Mouse (Mus musculus): ENCODE measurements around the gene Mboat1. TPM values are rescaled to one million over a fixed set of nuclear protein-coding genes. Genes with fewer than 3 reads are reported as not detected.

Mboat1 gene
- total RNA-seq, 1 experiment from 2014 or later: 12.3 TPM

DNA sequence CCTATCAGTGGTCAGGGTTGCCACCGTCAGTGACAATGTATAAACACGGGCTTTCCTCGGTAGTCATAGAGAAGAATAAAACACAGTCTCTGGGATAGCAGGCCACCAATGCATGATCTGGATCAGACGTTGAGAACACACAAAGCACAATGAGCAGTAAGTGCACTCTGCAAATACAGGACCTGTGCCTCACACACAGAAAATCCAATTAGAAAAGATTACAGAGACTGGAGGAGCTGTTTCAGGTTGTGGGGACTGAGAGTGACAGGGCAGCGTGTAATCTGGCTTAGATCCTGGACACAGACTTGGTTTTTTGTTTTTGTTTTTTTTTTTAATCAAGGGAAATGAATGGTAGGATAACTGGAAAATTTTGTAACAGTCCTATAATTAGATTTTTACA is 128.5 kb downstream of the Mboat1 start:
- no peak for ATAC-seq (replicated peaks in 1 of 2; ENCODE audit: insufficient read depth in 1 of 2, low FRiP score in 2 of 2, low TSS enrichment in 1 of 2, low read depth in 1 of 2, poor library complexity in 2 of 2, severe bottlenecking in 2 of 2)

- no peak for ATAC-seq (replicated peaks in 1 of 2; ENCODE audit: insufficient read depth in 1 of 2, low FRiP score in 2 of 2, low TSS enrichment in 1 of 2, low read depth in 1 of 2, poor library complexity in 2 of 2, severe bottlenecking in 2 of 2)
These were observed 129.7 kb downstream of the Mboat1 start for GRCm38 (mm10) chr13:30266036-30266435.

DNA sequence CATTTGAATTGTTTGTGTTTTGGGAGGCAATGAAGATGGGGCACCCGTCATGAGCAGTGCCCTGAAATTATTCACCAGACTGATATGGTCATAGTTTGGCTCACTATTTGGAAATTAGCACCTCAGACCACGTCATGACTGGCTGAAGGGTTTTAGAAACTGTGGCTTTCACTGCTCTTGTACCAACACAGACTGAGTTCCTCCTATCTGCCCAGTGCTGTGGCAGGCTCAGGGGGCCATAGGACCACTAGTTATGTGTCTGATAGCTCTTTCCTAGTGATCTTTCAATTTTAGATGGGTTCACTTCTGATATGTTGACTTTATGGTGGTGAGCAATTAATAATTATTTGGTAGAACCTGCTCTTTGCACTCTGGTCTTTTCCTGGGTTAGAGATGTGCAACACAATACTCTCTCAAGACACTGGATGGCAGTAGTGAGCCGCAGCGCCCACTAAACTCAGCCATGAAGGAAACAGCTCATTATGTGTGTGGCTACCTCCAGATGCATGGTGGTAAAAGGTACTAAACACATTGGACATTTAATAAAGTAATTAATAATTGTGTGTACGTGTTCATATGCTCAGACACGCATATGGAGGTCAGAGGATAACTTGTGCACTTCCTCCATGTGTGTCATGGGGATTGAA is 135.9 kb downstream of the Mboat1 start:
- ATAC-seq (replicated peaks in 1 of 2; ENCODE audit: insufficient read depth in 1 of 2, low FRiP score in 2 of 2, low TSS enrichment in 1 of 2, low read depth in 1 of 2, poor library complexity in 2 of 2, severe bottlenecking in 2 of 2): peak; percentile 87 to 93

Other genes with a start within 250 kb of the Mboat1 start
- gene E2f3, start 150.4 kb upstream of the Mboat1 start, total RNA-seq (2017): 14.1 and 18.9 TPM in 2 replicates
- 2.8 TPM in 1 of 2 replicates, not detected in the other for gene Agtr1a, start 200.0 kb downstream of the Mboat1 start, total RNA-seq (2017)